Mouse (Mus musculus) cerebellum, adult 18-20 months (tissue): ENCODE results near the gene Pcsk4.

Source experiments
- DNase-seq, 2 experiments: peaks; one replicate each; pipeline ENCODE4 v3.0.0; 2021

Pcsk4 gene

DNA sequence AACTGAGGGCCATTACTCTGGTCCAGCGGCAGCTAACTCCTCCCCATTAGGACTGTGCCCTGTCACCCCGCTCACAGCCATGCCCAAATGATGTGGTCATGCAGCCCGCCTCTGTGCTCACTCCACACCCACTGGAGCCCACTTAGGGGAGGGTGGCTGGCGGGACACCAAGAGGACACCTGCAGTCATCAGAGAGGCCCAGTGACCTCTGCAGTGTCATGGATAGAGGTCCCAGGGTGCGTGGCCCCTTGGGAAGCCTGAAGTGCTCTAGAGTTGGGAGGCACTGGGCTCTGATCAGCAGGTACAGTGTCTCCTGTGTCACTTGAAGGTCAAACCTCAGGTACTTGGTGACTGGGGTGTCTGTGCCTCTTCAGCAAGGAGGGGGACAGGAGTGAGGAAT, 32.5 kb downstream of the Pcsk4 start:
- DNase-seq: peak in 1 of 2 experiments; percentile 44

- peak; percentile 81 to 88 for DNase-seq
Observed at GRCm38 (mm10) chr10:80295618-80296425, 33.5 kb downstream of the Pcsk4 start, which contains the start of gene Apc2. Gene Apc2 (plus strand): TSS chr10:80295977.

GRCm38 (mm10) chr10:80294788-80295303, 34.5 kb downstream of the Pcsk4 start:
- peak in 1 of 2 experiments; percentile 27 for DNase-seq

- DNase-seq: no peak
Observed at GRCm38 (mm10) chr10:80294311-80294710, 35.0 kb downstream of the Pcsk4 start.

DNA sequence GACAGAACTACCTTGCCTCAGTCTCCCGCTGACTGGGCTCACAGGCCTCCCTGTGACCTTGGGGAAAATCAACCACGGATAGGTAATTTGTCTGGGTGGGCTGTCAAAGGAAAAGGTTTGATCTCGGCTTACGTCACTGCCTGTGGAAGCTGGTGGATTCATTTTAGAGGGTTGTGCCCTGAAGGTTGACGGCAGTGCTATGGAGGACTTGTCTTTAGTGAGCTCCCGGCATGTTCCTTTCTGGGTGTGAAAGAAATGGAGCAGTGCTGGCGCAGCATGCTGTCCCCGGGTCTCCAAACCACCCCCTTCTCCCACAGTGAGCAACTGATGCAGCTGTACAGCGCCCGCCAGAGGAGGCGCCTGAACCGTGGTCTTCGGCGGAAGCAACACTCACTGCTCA, 36.0 kb downstream of the Pcsk4 start:
- no peak for DNase-seq

DNA sequence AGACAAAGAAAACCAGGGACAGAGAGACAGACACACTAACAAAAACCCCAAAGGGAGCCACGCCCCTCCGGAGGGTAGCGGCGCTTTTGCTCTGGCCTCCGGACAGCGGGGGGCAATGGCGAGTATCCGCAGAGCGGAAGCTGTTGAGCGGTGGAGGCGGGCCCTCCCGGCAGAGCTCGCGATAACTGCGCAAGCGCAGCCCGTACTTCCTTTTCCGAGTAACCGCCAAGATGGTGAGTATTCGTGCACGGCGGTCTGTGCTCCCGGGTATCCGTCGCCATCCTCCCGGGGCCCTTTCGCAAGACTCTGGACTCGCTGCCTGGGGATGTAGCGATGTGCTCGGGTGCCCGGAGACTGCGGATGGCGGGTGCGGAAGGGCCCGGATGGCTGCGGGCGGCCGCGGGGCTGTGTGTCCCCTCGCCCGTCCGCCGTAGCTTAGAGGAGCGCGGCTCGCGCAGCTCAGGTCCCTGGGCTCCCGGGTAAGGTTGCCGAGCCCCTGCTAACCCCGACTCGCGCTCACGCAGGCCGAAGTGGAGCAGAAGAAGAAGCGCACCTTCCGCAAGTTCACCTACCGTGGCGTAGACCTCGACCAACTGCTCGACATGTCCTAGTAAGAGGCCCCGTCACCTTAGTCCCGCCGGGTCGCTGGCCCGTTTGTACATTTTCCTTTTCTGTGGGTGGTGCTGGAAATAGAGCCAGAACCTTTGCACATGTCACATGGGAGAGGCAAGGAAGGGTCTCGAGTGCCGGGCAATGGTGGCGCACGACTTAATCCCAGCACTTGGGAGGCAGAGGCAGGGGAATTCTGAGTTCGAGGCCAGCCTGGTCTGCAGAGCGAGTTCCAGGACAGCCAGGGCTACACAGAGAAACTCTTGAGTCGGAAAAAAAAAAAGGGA, 36.8 kb downstream of the Pcsk4 start, which contains the start of gene Rps15:
TSS of gene Rps15 (plus strand) at position 203 of the 896 bp plus-strand sequence.
- peak; percentile 96 for DNase-seq

GRCm38 (mm10) chr10:80288657-80289056, 40.6 kb downstream of the Pcsk4 start:
- no peak for DNase-seq

- no peak for DNase-seq
Observed at GRCm38 (mm10) chr10:80288097-80288496, 41.2 kb downstream of the Pcsk4 start.

GRCm38 (mm10) chr10:80285222-80286070, 43.9 kb downstream of the Pcsk4 start:
- DNase-seq: no peak

DNA sequence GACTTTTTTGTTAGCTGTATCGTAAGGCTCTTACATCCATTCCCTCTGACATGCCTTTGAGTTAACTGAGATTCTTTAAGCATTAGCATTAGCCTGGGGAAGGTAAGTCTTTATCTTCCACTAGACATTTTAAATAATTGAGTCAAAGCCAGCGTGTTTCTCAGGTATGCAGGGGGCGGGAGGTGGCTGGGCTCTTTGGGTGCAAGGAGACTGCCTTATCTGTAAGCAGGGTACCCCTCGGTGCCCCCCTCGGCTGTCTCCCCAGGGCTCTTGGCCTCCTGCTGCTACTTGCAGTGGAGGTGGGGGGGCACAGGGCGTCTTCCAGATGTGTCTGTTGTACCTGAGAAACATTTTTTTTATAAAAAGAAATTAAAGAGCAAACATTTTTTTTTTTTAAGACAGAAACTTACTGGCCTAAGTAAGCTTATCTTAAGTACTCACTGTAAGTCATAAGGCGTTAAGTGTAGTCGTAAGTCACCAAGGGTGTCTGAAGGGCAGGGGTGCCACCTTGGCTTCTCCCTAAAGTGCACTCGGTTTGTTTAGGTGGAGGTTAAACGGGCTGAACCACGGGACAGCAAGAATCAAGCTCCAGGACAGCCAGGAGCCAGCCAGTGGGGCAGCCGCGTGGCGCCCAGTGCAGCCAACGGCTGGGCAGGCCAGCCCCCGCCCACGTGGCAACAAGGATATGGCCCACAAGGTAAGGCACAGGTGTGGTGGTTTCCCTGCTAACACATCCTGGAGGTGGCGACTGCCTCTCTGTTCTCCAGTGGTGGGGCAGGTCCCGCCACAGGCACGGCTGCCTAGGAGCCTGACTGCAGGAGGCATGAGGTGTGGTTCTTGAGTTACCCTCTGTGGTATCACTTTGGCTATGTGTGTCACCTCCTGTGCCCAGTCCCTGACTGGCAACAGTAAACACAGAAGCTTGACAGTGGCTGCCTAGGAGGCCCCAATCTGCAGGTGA, 46.5 kb downstream of the Pcsk4 start:
- DNase-seq: peak in 1 of 2 experiments; percentile 24

DNA sequence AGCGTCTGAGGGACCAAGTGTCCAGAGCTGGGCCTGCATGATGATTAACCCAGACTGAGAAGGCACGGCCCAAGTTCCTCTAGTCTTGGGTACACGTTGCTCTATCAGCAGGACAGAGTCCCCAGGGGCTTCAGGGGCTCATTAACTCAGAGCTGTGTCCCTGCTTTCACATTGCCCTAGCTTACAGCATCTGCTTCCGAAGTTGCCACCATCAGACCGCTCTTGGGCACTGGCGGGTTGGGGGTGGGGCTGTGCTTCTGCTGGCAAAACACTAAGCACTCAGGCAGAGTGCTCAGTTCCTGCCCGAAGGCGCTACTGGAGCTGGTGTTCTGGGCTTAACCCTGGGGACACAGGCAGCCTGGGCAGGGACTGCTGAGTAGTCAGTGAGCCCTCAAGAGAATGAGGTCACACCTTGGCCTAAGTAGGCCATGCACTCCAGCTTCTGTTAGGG, 47.4 kb downstream of the Pcsk4 start:
- DNase-seq: peak in 1 of 2 experiments; percentile 56

GRCm38 (mm10) chr10:80281304-80281703, 48.0 kb downstream of the Pcsk4 start:
- DNase-seq: no peak

DNA sequence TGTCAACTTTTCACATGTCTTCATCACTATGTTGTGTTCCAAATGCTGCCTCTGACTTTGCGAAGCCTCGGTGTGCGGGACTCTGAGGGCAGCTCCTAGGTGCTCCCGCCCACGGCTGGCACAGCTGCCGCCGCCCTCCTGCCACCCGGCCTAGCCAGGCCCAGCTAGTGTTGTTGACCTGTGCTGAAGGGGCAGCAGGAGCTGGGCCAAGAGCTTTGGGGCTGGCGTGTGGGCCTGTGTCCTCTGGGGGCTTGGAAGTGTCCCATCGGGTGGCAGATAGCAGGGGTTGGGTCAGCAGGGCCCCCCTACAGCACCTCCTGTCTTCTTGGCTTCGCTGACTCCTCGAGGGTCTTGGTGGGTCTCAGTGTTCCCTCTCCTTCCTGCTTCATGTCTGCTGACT, 50.0 kb downstream of the Pcsk4 start:
- no peak for DNase-seq

DNA sequence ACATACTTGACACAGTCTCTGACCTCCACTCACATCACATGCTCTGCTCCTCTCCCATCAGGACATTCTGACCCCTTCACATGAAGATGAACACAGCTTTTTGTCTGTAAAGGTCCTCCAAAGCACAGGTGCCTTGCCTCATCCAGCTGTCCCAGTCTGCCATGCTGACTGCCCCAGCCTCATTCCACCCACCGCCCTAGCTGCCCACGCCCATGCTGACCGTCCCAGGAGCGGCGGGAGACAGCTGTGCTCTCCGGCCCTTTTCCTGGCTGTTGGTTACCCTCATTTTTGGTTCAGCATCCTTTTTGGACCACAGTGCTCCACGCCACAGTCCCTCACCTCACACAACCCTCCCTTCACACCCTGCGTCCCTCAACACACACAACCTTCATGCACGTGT, 50.9 kb downstream of the Pcsk4 start:
- no peak for DNase-seq

GRCm38 (mm10) chr10:80276238-80276637, 53.1 kb downstream of the Pcsk4 start:
- no peak for DNase-seq

DNA sequence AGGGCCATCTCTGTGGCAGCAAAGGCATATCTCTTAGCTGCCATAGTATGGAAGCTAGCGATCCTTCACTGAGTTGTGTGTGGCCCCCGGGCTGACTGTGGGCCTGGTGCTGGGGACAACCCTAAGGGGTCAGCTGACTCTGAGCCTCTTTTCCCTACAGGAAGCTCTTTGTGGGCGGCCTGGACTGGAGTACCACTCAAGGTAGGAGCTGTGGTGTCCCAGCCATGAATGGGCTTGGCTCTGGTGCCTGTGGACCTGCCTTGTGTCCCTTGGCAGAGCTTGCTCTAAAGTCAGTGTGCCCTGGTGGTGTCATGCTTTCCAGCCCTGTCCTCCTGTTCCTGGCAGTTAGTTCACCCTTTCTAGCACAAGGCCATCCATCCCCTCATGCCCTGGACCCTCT, 55.5 kb downstream of the Pcsk4 start:
- no peak for DNase-seq

DNA sequence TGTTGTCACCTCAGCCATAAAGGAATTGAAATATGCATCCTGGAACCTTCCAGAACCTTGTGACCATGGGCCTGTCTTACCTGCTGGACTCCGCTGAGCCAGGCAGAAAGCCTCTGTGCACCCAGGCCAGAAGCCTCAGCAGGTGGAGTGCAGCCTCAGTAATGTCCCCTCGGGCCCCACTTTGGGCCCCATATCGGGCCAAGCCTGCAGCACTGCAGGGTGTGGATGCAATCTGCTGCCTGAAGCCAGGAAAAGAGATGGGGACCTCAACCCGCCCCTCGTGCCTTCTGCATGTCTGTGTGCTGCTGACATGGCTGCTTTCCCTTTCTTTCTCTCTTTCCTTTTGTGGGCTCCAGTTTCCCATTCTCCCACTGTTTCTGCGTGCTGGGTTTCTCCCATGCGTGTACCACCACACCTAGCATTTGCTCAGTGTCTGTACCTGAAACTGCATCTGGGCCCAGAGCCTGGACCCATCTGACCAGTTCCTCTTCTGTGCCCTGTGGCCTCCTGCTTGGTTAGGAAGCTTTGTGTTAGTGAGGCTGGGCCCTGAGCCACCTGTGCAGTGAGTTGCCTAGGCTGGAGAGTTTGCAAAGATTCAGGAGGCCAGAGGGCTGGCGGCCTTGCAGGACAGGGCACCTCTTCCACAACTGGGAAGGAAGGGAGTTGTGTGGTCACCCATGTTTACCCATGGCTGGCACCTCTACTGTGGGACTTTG, 57.3 kb downstream of the Pcsk4 start:
- DNase-seq: peak in 1 of 2 experiments; percentile 30
